Mouse (Mus musculus): ENCODE results near the gene Nav2. TPM values are rescaled to one million over a fixed set of nuclear protein-coding genes. Genes with fewer than 3 reads are reported as not detected.

Gene Nav2
- total and polyA plus RNA-seq, 3 experiments = under 0.01 TPM; not detected in 2

DNA sequence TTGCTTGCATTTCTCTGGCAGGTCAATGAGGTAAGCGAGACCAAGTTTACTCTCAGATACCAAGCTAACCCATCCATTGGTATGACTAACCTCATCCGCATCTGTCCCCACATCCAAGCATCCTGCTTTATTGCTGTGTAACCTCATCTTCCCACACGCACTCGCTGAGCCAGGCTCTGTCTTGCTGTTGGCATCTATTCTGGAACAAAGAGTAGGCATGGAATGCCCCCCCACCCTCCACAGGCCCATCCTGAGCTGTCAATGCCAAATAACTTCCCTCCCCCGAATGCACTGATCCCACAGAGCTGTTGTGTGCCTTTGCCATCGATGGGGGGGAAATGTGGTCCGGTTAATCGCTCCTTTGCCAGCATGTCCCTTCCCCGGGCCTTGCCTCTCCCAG lies 666.7 kb downstream of the Nav2 start:
- dilution Hi-C loops (cut with MboI; ENCODE audit: extremely low pct_ligation_motif_present, extremely low pct_unique_long_range_greater_than_20kb, low sequenced_read_pairs) = no loop called here
- Histone ChIP-seq H3K4me2 (ENCODE audit: insufficient read depth, low read depth, poor library complexity, severe bottlenecking) (no peak overlapping the region), H3K79me2 (replicated peaks; ENCODE audit: control insufficient read depth, extremely low read depth, insufficient read depth, poor library complexity, severe bottlenecking) (no peaks in the 10 kb centered on the region), H3K36me3 (replicated peaks in 1 of 2; ENCODE audit: control insufficient read depth in 1 of 2, insufficient read depth in 1 of 2, low read length in 1 of 2) (no peaks in the 10 kb centered on the region), H3K9me3 (replicated peaks; ENCODE audit: low read length) (no peaks in the 10 kb centered on the region), H3K27me3 (replicated peaks) (peaks cover 8% of the 10 kb centered on the region), H3K9ac (ENCODE audit: insufficient read depth, low read depth) (no peak overlapping the region), H3K4me1 (ENCODE audit: control insufficient read depth in 1 of 2, insufficient read depth in 2 of 2) (no peaks in the 10 kb centered on the region), H3K27ac (ENCODE audit: insufficient read depth, low read depth) (no peak overlapping the region), H3K4me3 (replicated peaks in 1 of 3; ENCODE audit: low read depth in 2 of 3, low read length in 2 of 3, poor library complexity in 1 of 3) (no peak overlapping the region)
- no peak for TF ChIP-seq PAX5 (IDR thresholded peaks at IDR 0.05; ENCODE audit: low read length)
- TF ChIP-seq GABPA (IDR thresholded peaks at IDR 0.05; ENCODE audit: insufficient replicate concordance, low read depth, low read length) = no peak
- TF ChIP-seq CTCF (conservative IDR thresholded peaks at IDR 0.05 in 1 of 2, IDR thresholded peaks at IDR 0.05 in 1 of 2; ENCODE audit: low read depth in 2 of 2, low read length in 2 of 2) = no peak
- no peak for TF ChIP-seq MYC (IDR thresholded peaks at IDR 0.05; ENCODE audit: low read depth, low read length)
- TF ChIP-seq EP300 (IDR thresholded peaks at IDR 0.05; ENCODE audit: low read length) = no peak
- TF ChIP-seq MEF2A (IDR thresholded peaks at IDR 0.05; ENCODE audit: borderline replicate concordance, low read depth, low read length) = no peak
- TF ChIP-seq ZNF384 (IDR thresholded peaks at IDR 0.05; ENCODE audit: low read depth, low read length) = no peak
- TF ChIP-seq BHLHE40 (IDR thresholded peaks at IDR 0.05; ENCODE audit: low read depth, low read length) = no peak
- in situ Hi-C loops (cut with MboI; ENCODE audit: low pct_ligation_motif_present, low pct_unique_long_range_greater_than_20kb, low sequenced_read_pairs) = no loop called here
- no peak for DNase-seq (ENCODE audit: extremely low read depth)

- Histone ChIP-seq H3K36me3 (replicated peaks in 1 of 2; ENCODE audit: control insufficient read depth in 1 of 2, insufficient read depth in 1 of 2, low read length in 1 of 2) (no peaks in the 10 kb centered on the region), H3K27ac (ENCODE audit: insufficient read depth, low read depth) (no peak overlapping the region), H3K4me3 (replicated peaks in 1 of 3; ENCODE audit: low read depth in 2 of 3, low read length in 2 of 3, poor library complexity in 1 of 3) (no peak overlapping the region), H3K9me3 (replicated peaks; ENCODE audit: low read length) (no peaks in the 10 kb centered on the region), H3K27me3 (replicated peaks) (no peaks in the 10 kb centered on the region), H3K4me1 (ENCODE audit: control insufficient read depth in 1 of 2, insufficient read depth in 2 of 2) (no peaks in the 10 kb centered on the region), H3K9ac (ENCODE audit: insufficient read depth, low read depth) (no peak overlapping the region), H3K79me2 (replicated peaks; ENCODE audit: control insufficient read depth, extremely low read depth, insufficient read depth, poor library complexity, severe bottlenecking) (no peaks in the 10 kb centered on the region), H3K4me2 (ENCODE audit: insufficient read depth, low read depth, poor library complexity, severe bottlenecking) (no peak overlapping the region)
- no peak for DNase-seq (ENCODE audit: extremely low read depth)
- TF ChIP-seq RAD21 (IDR thresholded peaks at IDR 0.05; ENCODE audit: low read depth, low read length) (no peak), UBTF (IDR thresholded peaks at IDR 0.05; ENCODE audit: low read depth, low read length) (no peak), POLR2AphosphoS2 (IDR thresholded peaks at IDR 0.05; ENCODE audit: low read depth, low read length) (no peak), RCOR1 (conservative IDR thresholded peaks at IDR 0.05; ENCODE audit: low read depth, low read length) (no peak), ZNF384 (IDR thresholded peaks at IDR 0.05; ENCODE audit: low read depth, low read length) (no peak), EP300 (IDR thresholded peaks at IDR 0.05; ENCODE audit: low read length) (no peak), JUND (conservative IDR thresholded peaks at IDR 0.05; ENCODE audit: low read depth, low read length) (no peak), SMC3 (IDR thresholded peaks at IDR 0.05; ENCODE audit: low read depth, low read length) (no peak), ETS1 (conservative IDR thresholded peaks at IDR 0.05; ENCODE audit: low read depth, low read length) (no peak), MEF2A (IDR thresholded peaks at IDR 0.05; ENCODE audit: borderline replicate concordance, low read depth, low read length) (no peak), NELFE (IDR thresholded peaks at IDR 0.05; ENCODE audit: low read depth, low read length) (no peak), CTCF (conservative IDR thresholded peaks at IDR 0.05 in 1 of 2, IDR thresholded peaks at IDR 0.05 in 1 of 2; ENCODE audit: low read depth in 2 of 2, low read length in 2 of 2) (no peak), ZMIZ1 (IDR thresholded peaks at IDR 0.05; ENCODE audit: low read depth, low read length) (no peak), GABPA (IDR thresholded peaks at IDR 0.05; ENCODE audit: insufficient replicate concordance, low read depth, low read length) (no peak), PAX5 (IDR thresholded peaks at IDR 0.05; ENCODE audit: low read length) (no peak), ZC3H11A (IDR thresholded peaks at IDR 0.05; ENCODE audit: low read depth, low read length) (no peak), USF1 (IDR thresholded peaks at IDR 0.05; ENCODE audit: low read depth, low read length) (no peak)
- dilution Hi-C loops (cut with MboI; ENCODE audit: extremely low pct_ligation_motif_present, extremely low pct_unique_long_range_greater_than_20kb, low sequenced_read_pairs) = no loop called here
- in situ Hi-C loops (cut with MboI; ENCODE audit: low pct_ligation_motif_present, low pct_unique_long_range_greater_than_20kb, low sequenced_read_pairs) = no loop called here
These were observed 668.6 kb downstream of the Nav2 start for GRCm38 (mm10) chr7:49577096-49577495.
